Mouse (Mus musculus): ENCODE measurements around the gene Tmem235. TPM values are rescaled to one million over a fixed set of nuclear protein-coding genes. Genes with fewer than 3 reads are reported as not detected.

The Tmem235 gene
- polyA plus RNA-seq, 1 experiment from 2014 or later, result not detected

Other genes starting within 250 kb of the Tmem235 start
- 16.1 and 16.5 TPM in 2 replicates for gene Tnrc6c, start 206.5 kb upstream of the Tmem235 start, polyA plus RNA-seq (2014; fragmentation: Nextera tagmentation; extraction: Ambion mirVana)
- gene Tmc8, start 78.7 kb upstream of the Tmem235 start, polyA plus RNA-seq (2014; fragmentation: Nextera tagmentation; extraction: Ambion mirVana), result 0.60 and 0.87 TPM in 2 replicates
- gene Tmc6, start 78.6 kb upstream of the Tmem235 start, polyA plus RNA-seq (2014; fragmentation: Nextera tagmentation; extraction: Ambion mirVana), result 13.5 and 19.3 TPM in 2 replicates
- gene 6030468B19Rik, start 63.1 kb upstream of the Tmem235 start, polyA plus RNA-seq (2014; fragmentation: Nextera tagmentation; extraction: Ambion mirVana), result 0.71 and 0.83 TPM in 2 replicates
- gene Gm20708, start 51.1 kb upstream of the Tmem235 start, polyA plus RNA-seq (2014; fragmentation: Nextera tagmentation; extraction: Ambion mirVana), result 0.16 TPM in 1 of 2 replicates, not detected in the other
- 30.1 and 33.2 TPM in 2 replicates for gene Syngr2, start 51.1 kb upstream of the Tmem235 start, polyA plus RNA-seq (2014; fragmentation: Nextera tagmentation; extraction: Ambion mirVana)
- 3.1 and 3.2 TPM in 2 replicates for gene Afmid, start 34.8 kb upstream of the Tmem235 start, polyA plus RNA-seq (2014; fragmentation: Nextera tagmentation; extraction: Ambion mirVana)
- 126 and 138 TPM in 2 replicates for gene Tk1, start 34.7 kb upstream of the Tmem235 start, polyA plus RNA-seq (2014; fragmentation: Nextera tagmentation; extraction: Ambion mirVana)
- 400 and 435 TPM in 2 replicates for gene Birc5, start 11.5 kb upstream of the Tmem235 start, polyA plus RNA-seq (2014; fragmentation: Nextera tagmentation; extraction: Ambion mirVana)
- gene Tha1, start 12.7 kb downstream of the Tmem235 start, polyA plus RNA-seq (2014; fragmentation: Nextera tagmentation; extraction: Ambion mirVana), result 1.4 and 1.5 TPM in 2 replicates
- gene Socs3, start 109.3 kb downstream of the Tmem235 start, polyA plus RNA-seq (2014; fragmentation: Nextera tagmentation; extraction: Ambion mirVana), result 5.4 and 6.7 TPM in 2 replicates
- 38.4 and 39.3 TPM in 2 replicates for gene Pgs1, start 125.5 kb downstream of the Tmem235 start, polyA plus RNA-seq (2014; fragmentation: Nextera tagmentation; extraction: Ambion mirVana)

All from limb, embryonic 11.5 days (tissue).